Mouse (Mus musculus) layer of hippocampus, adult 8-10 months (tissue): ENCODE data around the gene Nxt1. TPM values are rescaled to one million over a fixed set of nuclear protein-coding genes. Genes with fewer than 3 reads are reported as not detected.

Experiments used
- DNase-seq, 2 experiments: peaks; one replicate each; pipeline ENCODE4 v3.0.0; 2022; ENCODE audit warnings: low spot score in 2 of 2
- total RNA-seq, 4 experiments: library from RNA; stranded (reverse); gene quantifications; 2 replicates each; pipeline ENCODE4 v1.2.4; 2022

The Nxt1 gene
- total RNA-seq, 4 experiments from 2014 or later, result 13.0 to 16.3 (median 14.9) TPM

DNA sequence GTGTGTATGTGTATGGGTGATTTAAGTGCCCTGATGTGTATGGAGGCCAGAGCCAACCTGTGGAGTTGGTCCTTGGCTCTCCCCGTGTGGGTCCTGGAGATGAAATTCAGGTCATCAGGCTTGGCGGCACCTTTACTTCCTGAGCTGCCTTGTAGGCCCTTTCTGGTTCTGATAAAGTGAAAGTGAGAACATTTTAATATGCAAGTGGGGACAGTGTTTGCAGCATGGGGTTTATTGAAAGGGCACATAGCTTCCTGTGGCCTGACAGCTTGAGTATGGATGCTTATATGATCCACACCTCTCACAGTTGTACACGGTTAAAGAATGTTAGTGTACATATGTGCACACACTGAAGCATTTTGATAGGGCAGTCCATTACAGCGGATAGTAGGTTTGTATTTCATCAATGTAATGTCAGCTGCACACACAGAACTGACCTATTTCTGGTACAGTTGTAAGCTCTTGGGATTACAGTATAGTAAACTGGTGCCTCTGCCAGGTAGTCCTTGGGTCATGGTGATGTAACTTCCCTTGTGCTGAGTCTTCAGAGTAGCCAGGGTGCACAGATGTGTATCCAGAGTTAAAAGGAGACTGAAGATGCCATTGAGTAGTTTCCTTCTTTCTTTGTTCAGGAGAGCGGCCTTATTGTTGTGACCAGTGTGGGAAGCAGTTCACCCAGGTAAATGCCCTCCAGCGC is 17.2 kb downstream of the Nxt1 start:
- DNase-seq, result no peak

DNA sequence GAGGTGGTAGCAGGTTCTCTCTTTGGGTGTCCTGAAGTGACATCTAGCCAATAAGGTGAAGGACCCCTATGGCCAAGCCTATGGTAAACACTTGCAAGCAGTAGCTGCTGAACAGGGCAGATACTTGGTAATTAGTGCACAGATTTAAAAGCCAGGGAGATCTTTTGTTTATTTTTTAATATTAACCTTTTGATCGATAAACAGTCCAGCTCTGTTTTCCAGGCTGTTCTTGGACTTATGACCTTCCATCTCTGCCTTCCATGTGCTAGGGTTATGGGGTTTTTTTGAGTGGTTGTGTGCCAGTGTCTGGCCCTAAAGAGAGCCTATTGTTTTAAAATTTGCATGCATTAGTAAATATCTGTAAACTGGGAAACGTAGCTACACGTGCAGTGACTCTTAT is 17.9 kb downstream of the Nxt1 start:
- DNase-seq, result no peak

DNA sequence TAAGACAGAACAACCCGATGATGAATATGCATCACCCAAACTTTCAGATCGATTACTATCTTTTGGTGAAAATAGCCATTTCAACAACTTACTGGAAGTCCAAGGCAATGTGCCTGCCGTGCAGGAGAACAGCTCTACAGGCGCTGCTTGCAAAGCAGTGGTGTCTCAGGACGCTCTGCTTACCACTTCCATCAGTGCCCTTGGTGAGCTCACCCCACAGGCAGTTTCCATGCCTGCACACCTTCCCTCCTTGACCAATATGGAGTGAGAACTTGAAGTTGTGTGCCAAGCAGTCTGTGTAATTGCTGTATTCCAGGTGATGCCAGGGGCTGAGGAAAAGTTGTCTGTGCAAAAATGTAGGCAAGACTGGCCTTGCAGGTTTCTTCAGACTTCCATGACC is 18.4 kb downstream of the Nxt1 start:
- no peak for DNase-seq

DNA sequence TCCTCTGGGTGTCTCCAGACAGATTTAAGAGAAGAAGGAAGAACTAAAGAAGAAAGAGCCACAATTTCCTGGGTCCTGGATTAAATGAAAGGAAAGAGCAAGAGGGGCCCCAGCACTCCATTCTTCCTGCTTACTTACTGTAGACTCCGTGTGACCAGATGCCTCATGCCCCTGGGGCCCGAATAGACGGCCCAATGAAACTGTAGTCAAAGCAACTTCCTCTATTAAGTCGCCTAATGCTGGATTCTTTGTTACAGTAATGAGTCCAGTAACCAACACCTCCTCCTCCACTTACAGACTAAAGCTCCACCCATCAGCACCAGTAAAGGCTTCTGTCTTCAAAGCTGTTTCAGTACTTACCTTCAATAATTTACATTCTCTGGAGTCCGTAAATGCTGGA is 26.2 kb downstream of the Nxt1 start:
- no peak for DNase-seq

DNA sequence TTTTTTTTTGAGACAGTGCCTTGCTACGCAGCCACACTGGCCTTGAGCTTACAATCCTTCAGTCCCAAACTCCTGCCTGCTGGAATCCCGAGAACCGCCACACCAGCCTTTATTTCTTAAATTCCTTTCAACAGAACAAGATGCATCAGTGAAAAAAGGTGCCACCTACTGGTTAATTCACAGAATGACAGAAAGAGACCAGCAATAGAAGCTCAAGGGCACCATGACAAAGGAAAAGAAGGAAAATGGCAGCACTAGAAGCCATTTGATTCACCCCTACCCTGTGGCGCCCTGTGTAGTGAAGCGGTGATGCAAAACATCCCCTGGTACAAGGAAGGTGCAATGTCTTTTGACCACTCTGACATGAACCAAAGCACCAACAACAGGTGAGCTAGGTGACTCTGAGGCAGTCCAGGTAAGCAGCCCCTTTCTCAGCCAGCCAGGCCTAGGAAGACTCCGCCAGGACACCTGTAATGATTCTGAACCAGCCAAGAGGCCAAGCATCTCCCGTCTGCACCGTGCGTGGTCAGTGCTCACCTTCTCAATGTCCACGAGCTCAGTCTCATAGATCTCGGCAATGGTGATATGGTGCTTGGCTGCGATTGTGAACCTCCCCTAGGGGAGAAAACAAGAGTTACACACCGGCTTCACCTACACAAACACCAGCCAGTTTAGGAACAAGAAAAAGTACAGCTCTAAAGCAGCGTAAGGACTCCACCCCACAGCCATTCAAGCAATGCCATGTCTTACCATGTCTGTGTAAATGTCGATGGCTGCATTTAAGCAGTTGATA is 34.2 kb downstream of the Nxt1 start:
- no peak for DNase-seq

DNA sequence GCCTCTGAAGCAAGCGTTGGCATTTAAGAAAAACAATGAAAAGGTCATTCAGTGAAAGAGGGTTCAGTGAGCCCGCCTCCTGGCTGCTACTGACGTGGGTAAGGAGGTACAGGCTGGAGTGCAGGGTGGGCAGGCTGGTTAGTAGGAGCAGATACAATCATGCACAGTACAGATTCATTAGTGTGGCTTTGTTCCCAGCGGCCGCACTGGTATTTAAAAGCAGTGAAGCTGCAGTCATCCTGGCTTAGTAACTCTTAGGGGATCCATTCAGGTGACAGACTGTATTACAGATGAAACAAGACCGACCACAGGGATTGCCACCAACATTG is 34.8 kb downstream of the Nxt1 start:
- no peak for DNase-seq

DNA sequence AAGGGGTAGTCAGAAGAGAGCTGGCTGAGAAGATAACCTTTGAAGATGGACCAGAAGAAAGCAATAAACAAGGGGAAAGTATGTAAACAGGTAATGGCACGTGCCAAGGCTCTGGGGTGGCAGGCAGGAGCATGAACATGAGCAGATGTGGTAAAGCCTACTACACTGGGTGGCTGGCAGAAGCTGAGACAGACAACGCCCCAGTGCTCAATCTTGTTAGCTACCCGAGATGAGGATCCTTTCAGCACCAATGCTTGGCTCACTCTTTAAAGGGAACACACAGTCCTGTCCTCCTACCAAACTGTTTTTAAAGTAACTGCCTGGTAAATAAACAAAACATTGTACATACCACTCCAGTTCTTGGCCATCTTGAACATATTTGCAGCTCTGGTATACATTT is 39.9 kb downstream of the Nxt1 start:
- DNase-seq, result no peak

DNA sequence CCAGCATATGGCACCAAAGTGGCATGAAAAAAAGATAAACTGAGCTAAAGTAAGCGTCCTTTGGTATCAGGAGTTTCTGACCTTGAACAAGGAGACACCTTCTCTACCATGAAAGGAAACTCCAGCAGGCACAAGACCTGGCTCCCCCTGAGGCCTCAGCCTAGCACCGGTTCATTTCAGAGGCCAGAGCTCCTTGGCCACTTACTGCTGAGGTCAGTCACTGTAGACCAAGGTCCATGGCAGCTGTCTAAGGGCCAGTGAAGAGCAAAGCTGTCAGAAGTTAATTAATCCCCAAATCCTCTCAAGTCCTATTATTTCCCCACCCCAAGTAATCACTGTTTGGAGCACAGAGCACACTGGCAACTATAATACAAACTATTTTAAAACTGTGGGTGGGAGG is 44.7 kb downstream of the Nxt1 start:
- DNase-seq, result no peak

DNA sequence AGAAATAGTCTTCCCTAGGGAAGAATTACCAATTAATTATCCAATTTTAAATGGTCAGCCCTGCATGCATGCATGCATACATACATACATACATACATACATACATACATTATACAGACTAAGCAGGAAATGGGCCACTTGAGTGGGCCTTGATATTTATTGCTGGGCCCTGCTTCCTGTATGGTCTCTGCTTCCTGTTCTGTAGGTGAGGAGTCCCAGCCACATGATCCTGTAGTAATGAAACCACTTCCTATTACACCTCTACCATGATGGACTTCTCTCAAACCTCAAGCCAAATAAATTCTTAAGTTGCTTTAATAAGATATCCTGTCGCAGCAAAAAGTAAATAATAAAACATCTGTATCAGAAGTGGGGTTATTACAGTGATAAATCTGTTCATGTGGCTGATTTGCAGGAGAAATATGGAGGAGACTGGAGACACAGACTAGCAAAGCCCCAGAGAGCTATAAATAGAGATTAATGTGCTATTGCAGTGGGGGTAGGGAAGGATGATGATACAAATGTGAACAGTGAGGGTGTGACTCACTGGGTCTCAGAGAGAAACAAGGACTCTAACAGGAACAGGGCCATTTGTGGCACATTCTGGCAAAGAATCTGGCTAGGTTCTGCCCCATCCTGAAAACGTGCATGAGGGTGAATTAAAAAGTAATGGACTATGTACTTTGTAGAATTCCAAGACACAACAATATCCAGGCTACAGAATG is 47.0 kb downstream of the Nxt1 start:
- DNase-seq, result no peak

Other genes starting within 250 kb of the Nxt1 start
- 1 to 10 TPM; 3.1 to 4.3 (median 3.6) TPM for gene Cd93, start 229.0 kb upstream of the Nxt1 start, total RNA-seq
- gene Gzf1, start 8.4 kb downstream of the Nxt1 start, total RNA-seq, result 10 to 100 TPM; 28.9 to 34.5 (median 32.9) TPM
- gene Napb, start 59.9 kb downstream of the Nxt1 start, total RNA-seq, result 100 to 1,000 TPM; 290 to 344 (median 315) TPM
- 1 to 10 TPM in 2 of 4 experiments, under 1 TPM in 1, not detected in 1; 0.89 to 1.6 (median 1.0) TPM for gene Cstl1, start 77.8 kb downstream of the Nxt1 start, total RNA-seq
- gene Cst11, start 98.9 kb downstream of the Nxt1 start, total RNA-seq, result not detected
- gene 8030411F24Rik, start 109.4 kb downstream of the Nxt1 start, total RNA-seq, result not detected
- 1 to 10 TPM; 3.6 to 5.4 (median 4.8) TPM for gene Cst12, start 116.8 kb downstream of the Nxt1 start, total RNA-seq
- gene Cst8, start 126.2 kb downstream of the Nxt1 start, total RNA-seq, result not detected
- gene Cst13, start 147.5 kb downstream of the Nxt1 start, total RNA-seq, result not detected
- gene Cst9, start 162.5 kb downstream of the Nxt1 start, total RNA-seq, result not detected
- not detected for gene 9230104L09Rik, start 192.4 kb downstream of the Nxt1 start, total RNA-seq
- 1,000 to 10,000 TPM; 2,127 to 4,480 (median 3,140) TPM for gene Cst3, start 203.1 kb downstream of the Nxt1 start, total RNA-seq